Mouse (Mus musculus) heart, postnatal 36 days (tissue): ENCODE data around the gene Eif4e1b. TPM values are rescaled to one million over a fixed set of nuclear protein-coding genes. Genes with fewer than 3 reads are reported as not detected.

Source experiments
- DNase-seq, 2 experiments: peaks; one replicate each; pipeline ENCODE4 v3.0.0; 2021 to 2022
- intact Hi-C: fragments of 180-260 bp; cut with DNase I; formaldehyde crosslinking; loops from one replicate; pipeline ENCODE4 v1.15.1; 2025
- total RNA-seq, 2 experiments: library from RNA; stranded (reverse); gene quantifications; 2 replicates each; pipeline ENCODE4 v1.2.3; 2021

Gene Eif4e1b
- total RNA-seq, 2 experiments from 2014 or later, result not detected

DNA sequence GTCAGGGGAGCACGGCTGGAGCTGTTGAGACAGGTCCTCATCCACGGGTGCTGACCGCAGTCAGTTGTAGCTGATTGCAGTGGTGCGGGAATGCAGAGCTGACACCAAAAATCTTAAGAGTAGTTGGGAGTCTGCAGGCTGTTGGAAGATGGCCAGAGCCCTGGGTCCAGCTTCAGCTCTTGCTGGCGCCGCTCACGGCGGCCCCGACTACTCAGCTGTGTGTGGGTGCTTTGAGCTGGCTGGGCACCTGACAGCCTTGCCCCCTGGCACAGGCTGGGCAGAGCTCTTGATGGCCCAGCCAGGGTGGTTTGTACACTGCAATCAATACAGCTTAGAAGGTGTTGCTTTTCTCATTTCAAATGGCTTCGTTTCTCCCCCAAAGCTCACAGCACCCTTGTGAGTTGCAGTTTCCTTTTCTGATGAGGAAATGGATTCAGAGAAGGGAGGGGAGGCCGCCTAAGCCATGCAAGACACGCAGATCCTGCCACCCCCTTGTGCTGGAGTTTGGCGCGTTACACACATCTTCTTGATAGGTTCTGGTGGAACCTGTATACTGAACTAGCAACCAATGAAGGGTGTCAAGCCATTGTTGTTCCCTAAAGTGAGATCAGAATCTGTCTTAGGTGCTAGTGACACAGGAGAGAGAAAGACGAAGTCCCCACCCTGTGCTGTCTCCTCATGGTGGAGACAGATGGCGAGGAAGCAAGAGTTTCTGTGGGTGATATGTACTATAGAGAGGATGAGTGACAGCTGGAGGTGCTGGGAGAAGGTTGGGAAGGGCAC lies 14.3 kb downstream of the Eif4e1b start:
- intact Hi-C loops, result loop anchor here (2.0 kb wide), 1 partner anchor 273 kb away; no protein-coding TSS in a partner anchor
- DNase-seq, result no peak

GRCm38 (mm10) chr13:54798740-54799139 lies 14.9 kb downstream of the Eif4e1b start:
- DNase-seq, result no peak
- intact Hi-C loops, result loop anchor here (1.0 to 2.0 kb wide), 2 partner anchors 272 to 379 kb away; no protein-coding TSS in a partner anchor

DNA sequence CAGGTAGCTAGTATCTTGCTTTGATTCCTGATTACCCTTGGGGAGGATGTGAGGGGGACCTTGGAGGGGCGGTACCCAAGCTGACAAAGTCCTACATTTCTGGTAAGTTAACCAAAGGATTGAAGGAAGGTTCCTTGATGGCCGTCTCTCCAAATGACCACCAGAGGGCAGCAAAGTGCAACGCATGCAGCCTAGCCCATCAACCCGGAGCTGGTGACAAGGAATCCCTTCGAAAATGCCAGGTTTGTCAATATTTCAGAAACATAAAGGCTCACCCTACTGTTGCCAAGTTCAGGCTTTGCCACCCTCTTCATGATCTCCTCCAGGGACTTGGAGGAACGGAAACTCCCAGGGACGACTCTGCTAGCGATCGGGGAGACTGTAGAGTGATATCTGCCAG lies 15.9 kb downstream of the Eif4e1b start:
- intact Hi-C loops, result loop anchor here (1.0 to 2.0 kb wide), 2 partner anchors 271 to 378 kb away; no protein-coding TSS in a partner anchor
- DNase-seq, result peak; percentile 74 to 76

- intact Hi-C loops, result no loop called here
- no peak for DNase-seq
These were observed 16.4 kb downstream of the Eif4e1b start for GRCm38 (mm10) chr13:54800206-54800605.

DNA sequence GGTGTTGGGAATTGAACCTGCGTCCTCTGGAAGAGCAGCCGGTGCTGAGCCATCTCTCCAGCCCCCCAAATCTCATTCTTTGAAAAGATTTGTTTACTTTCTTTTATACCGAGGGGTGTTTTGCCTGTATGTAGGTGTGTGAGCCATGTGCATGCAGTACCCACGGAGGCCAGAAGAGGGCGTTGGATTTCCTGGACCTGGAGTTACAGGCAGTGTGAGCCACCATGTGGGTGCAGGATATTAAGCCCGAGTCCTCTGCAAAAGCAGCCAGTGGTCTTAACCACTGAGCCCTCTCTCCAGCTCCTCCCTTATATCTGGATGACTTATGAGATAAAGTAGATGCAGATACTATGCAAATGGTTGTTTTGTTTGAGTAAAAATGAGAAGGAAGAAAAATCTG lies 19.2 kb downstream of the Eif4e1b start:
- intact Hi-C loops, result no loop called here

DNA sequence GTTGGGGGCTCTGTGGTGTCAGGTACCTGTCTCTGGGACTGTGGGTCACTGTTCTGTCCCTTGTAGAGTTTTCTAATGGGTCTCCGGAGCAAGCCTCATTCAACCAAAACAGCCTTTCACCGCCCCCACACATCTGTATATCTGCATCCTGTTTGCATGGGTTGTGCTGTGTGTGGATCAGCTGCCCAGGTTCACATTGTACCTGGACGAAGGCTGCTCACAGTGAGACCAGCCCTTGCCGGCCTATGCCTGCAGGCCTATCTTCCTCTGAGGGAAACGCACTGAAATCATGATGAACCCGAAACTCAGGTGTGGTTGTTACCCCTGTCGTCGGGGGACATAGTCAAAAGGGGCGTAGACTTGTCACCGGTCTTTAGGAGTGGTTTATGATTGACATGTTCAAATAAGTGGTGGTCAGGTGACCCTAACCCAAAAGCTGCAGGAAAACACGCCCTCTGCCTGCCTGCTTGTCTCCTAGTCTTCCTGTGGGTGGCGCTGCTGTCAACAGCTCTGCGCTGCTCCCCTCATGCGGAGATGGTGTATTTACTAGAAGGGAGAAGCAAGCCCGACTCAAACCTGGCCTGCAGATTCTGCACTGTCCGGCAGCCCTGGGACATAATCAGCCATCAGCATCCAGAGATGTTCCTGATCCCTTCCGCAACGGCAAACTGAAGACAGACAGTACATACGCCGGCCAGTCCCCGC lies 21.5 kb downstream of the Eif4e1b start:
- intact Hi-C loops, result no loop called here
- DNase-seq, result no peak

More for the DNA sequence above, 19.2 kb downstream of the Eif4e1b start:
- no peak for DNase-seq

DNA sequence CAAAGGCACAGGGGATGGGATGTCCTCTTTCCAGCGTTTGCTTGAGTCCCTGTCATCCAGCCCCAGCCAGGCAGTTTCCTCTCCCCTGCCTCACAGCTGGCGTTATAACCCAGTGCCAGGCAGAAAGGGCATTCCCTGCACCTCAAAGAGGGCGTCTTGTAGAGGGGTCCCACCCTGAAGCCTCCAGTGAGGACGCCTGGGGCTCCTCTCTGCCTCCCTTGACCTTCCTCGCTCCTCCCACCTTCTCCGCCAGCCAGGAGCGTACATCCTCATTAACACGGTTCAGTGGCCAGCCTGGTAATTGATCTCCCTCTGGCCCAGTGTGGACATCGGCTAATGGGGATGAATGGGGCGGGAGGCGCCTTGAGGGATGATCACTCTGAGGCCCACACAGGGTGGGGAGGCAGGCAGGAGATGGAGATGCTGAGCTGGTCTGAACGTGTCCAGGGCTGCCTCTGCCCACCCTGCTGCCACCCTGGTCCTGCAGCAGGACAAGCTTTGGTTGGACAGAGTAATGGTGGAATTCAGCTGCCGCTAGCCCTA lies 22.7 kb downstream of the Eif4e1b start:
- no peak for DNase-seq
- intact Hi-C loops, result no loop called here

- intact Hi-C loops, result no loop called here
- DNase-seq, result no peak
These were observed 24.3 kb downstream of the Eif4e1b start for GRCm38 (mm10) chr13:54808067-54808466.

DNA sequence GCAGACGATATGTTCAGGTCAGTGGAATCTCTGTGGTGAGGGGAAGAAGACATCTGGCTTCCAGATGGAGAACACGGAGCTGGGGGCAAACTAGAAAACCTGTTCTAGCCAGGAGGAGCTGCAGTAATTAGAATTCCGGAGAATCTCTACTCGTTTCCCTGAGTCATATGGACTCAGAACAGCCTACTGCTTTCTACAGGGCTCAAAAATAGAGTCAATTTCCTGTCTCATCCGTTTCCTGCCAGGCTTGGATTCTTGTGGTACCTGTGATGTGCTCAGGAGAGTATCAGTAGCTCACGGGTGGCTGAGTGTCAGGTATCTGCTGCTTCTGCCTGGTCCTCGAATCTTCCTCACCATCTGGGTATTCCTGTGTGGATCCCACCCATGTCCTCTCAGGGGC lies 27.7 kb downstream of the Eif4e1b start:
- intact Hi-C loops, result no loop called here

DNA sequence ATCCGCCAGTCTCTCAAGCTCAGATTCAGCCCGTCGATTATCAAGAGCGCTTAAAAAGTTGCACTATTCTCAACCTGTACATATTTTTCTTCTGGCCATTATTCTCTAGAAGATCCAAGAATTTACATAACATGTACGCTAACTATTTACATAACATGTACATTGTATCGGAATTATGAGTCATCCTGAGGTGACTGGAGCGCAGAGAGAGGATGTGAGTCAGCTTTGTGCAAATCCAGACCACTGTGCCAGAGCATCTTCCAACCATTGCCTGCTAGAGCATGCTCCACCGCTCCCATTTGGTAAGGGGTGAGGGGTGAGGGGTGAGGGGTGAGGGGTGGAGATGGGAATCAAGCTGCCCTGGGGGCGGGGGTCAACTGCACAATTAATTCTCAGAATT lies 29.6 kb downstream of the Eif4e1b start:
- intact Hi-C loops, result no loop called here
- no peak for DNase-seq

More for the DNA sequence above, 27.7 kb downstream of the Eif4e1b start:
- DNase-seq, result no peak

DNA sequence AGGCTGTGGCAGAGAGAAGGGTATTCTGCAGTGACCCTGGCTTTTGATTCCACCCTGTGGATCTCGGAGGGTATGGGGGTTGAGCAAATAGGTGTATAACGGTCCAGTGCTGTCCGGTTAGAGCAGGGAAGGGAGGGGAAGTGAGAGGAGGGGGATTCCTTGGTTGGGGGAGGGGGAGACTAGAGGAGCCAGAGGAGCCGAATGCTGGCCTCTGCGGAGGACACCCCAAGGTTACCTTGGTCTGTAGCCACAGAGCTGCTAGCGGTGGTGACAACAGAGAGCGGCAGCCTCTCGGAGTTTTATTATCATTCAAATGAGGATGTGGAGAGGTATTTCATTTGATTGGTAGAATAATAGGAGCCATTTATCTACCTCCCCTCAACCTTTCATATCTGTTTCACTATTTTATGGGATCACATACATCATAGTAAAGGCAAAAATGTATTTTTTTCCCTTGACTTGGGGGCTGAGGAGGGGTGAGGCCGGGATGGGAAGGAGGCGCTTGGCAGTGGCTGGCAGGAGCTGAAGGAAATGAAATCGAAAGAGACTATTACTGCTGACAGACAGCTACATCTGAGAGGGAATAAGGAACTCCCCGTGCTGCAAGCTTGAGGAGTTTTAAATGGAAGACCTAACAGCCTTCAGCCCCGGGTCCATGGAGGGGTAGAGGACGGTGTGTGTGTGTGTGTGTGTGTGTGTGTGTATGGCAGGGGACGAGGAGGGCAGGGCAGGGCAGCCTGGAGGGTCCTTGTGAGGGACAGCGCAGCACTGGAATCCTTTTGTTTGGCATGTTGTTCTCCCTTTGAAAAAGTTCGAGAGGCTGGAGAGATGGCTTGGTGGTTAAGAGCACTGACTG lies 34.8 kb downstream of the Eif4e1b start:
- intact Hi-C loops, result no loop called here

DNA sequence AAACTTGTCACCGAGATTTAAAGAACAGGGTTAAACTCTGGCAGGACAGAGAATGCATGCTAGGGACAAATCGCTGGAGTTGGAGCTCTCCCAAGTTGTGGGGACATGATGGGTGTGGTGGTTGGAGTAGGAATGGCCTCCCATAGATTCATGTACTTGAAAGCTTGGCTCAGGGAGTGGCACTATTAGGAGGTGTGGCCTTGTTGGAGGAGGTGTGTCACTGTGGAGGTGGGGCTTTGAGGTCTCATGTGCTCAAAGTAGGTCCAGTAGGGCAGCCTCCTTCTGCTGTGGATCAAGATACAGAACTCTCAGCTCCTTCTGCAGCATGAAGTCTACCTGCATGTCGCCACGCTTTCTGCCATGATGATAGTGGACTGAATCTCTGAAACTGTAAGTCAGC lies 37.3 kb downstream of the Eif4e1b start:
- intact Hi-C loops, result no loop called here
- no peak for DNase-seq

More for the DNA sequence above, 34.8 kb downstream of the Eif4e1b start:
- DNase-seq, result no peak

DNA sequence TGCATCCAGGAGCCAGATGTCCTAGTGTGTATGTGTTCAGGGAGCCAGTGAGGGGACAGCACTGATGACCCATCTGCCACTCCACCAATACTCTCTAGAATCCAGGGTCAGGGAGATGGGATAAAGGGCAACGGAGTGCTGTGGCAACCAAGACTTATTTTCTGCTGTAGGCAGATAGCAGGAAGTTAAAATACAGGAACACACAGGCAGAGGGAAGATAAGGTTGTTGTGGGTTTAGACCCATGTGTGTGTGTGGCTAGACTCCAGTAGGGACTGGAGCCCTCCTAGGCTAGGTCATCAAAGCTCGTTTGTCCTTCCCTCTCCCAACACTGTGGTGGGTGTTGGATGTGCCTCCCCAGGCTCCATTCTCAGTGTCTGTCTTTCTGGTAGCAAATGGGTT lies 38.1 kb downstream of the Eif4e1b start:
- no peak for DNase-seq
- intact Hi-C loops, result no loop called here

- intact Hi-C loops, result no loop called here
These were observed 40.5 kb downstream of the Eif4e1b start for GRCm38 (mm10) chr13:54824111-54824931.

GRCm38 (mm10) chr13:54827992-54828391 lies 44.2 kb downstream of the Eif4e1b start:
- no peak for DNase-seq
- intact Hi-C loops, result no loop called here

More at GRCm38 (mm10) chr13:54824111-54824931, 40.5 kb downstream of the Eif4e1b start:
- peak; percentile 18 to 38 for DNase-seq

DNA sequence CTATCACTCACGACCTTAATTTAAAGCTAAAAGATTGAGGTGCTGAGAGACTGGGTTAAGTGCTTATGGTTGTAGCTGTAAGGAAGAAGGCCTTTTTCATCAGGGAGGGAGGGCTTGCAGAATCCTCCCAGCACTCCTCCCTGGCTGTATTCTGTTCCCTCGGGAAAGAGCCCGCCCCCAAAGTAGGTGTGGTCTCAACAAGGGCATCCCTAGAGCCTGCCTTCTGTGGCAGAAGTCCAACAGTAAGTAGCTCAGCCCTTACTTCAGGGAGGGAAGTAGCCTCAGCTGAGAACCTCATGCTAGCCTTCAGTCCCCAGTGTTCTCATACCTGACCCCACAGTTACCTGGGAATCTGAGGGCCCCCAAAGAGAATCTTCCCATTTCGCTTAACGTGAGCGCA lies 44.7 kb downstream of the Eif4e1b start:
- intact Hi-C loops, result no loop called here
- DNase-seq, result no peak

DNA sequence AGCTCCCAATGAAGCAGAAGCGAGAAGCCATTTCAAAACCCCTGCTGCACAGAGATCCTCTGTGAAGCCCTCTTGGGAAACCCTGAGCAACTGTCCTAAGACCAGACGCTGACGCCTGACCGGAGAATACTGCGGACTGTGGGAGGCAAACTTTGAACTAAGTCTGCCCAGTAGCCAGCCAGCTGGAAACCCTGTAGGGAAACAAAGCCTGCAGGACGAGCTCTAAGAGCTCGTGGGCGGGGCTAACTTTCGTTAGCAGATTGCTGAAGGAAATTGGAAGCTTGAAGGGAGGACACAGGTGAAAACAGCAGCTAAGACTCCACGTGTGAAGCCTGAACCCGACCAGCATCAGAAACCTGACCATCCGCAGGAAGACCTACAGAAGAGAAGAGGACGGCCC lies 45.7 kb downstream of the Eif4e1b start:
- no peak for DNase-seq
- intact Hi-C loops, result no loop called here

DNA sequence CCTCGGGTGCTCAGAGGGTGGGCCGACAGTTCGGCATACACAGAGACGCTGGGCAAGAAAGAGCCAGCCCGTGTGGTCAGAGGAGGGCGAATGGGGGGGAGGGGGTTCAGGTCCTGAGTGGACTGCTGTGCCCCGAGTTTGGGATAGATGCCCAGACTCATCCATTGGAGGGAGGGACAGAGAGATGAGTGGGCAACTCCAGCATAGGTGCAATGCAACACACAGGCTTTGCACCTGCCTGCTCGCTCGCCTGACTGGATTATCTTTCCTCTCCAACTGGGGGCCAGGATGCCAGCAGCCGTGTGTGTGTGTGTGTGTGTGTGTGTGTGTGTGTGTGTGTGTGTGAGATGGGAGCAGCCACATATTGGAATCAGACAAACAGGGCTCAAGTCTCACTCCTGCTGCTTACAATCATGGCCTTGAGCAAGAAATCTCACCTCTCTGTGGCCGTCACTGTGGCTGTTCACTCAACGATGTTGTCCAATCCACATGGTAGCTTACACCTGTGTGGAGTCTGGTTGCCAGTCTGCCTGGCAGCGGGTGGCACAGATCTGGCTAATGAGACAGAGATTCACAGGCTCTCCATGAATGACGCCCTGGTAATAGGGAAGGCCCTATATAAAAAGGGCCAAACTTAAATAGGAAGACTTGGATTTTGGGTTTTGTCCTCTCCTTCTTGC lies 52.7 kb downstream of the Eif4e1b start:
- DNase-seq, result no peak
- intact Hi-C loops, result no loop called here

GRCm38 (mm10) chr13:54837061-54837460 lies 53.3 kb downstream of the Eif4e1b start:
- intact Hi-C loops, result no loop called here
- DNase-seq, result no peak
